Mouse (Mus musculus) activated CD4-positive, CD25-positive, alpha-beta regulatory T cell, adult 4 months (primary cell): ENCODE data around the gene Celf1. TPM values are rescaled to one million over a fixed set of nuclear protein-coding genes. Genes with fewer than 3 reads are reported as not detected.

Experiments
- ATAC-seq: one replicate; pipeline ENCODE4 v1.8.0; 2017
- polyA plus RNA-seq, 2 experiments: library from polyadenylated mRNA; unstranded; fragments of 100-300 nt; shearing (Covaris generic); gene quantifications; one replicate each; pipeline ENCODE4 v1.2.1; 2017

The Celf1 gene
- polyA plus RNA-seq, 2 experiments from 2014 or later = 44.5 to 53.3 TPM

DNA sequence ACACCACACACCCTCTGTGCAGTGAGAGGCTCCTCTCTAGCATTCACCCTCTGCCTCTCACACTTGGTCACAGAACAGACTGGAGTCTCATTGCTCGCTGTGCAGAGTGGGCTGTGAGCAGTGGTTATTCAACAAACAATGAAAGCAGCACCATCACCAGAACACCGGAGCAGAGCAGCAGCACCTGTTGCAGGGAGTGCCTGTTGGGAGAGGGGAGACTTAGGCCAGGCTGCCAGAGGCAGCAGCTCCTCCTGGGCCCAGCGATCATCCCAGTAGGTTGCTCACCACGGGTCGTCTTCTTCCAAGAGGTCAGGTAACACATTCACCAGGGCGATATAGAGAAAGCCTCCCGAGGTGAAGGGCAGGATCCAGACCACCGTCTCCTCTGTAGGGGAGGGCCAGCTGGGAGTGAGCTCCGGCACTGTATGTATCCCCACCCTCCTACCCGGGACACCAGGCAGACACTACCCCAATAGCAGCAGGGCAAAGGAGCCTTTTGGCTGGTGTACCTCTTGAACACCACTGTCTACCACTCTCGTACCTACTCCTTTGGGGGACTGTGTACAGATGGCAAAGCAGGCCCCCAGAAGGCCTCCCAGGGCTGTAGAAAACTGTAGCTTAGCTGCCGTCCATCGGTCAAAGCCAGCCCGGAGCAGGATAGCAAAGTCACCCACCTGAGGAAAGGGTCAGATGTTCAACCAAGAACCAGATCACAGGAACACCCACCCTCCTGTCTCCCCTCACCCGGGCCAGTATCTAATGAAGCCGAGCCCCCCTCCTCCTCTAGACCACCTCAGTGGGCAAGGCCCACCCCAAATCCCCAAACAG lies 122.8 kb downstream of the Celf1 start:
- no peak for ATAC-seq

- no peak for ATAC-seq
Observed at GRCm38 (mm10) chr2:91064211-91064610, 124.0 kb downstream of the Celf1 start.

GRCm38 (mm10) chr2:91065544-91065943 lies 125.4 kb downstream of the Celf1 start:
- no peak for ATAC-seq

GRCm38 (mm10) chr2:91066455-91066854 lies 126.3 kb downstream of the Celf1 start:
- no peak for ATAC-seq

DNA sequence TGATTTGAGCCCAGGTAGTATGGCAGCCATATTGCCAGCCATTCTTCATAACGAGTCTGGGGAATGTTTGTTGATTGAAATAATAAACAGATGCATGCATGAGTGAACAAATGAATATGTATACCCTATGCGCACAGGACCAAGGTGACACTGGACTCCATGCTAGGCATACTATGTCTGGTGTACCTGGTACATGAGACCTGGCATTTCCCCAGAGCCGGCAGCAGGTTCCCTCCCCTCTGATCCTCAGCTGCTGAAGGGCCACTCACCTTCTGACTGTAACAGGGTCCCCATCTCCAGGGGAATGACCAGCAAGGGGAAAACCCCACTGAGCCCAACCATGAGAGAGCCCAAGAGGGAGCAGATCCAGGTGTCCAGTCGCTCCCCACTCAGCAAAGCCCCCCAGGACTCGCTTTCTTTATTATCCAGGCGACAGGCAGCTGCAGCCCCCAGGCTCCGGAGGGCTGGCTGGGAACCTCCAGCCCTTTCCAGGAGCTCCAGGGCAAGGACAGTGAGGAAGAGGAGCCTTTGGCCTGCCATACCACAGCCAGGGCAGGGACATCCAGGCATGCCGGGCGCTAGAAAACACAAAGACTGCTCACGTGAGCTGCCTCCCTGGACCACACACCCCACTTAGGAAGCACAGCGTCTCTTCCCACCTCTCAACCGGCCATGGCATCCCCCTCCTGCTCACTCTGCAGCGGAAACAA lies 128.1 kb downstream of the Celf1 start:
- ATAC-seq = no peak

- ATAC-seq = no peak
Observed at GRCm38 (mm10) chr2:91068872-91069165, 128.6 kb downstream of the Celf1 start.

Other genes with a start within 250 kb of the Celf1 start
- 100 to 1,000 TPM in 1 of 2 experiments, 10 to 100 TPM in 1; 84.7 to 121 TPM for gene Fnbp4, start 195.0 kb upstream of the Celf1 start, polyA plus RNA-seq
- not detected for gene Agbl2, start 157.7 kb upstream of the Celf1 start, polyA plus RNA-seq
- gene Mtch2, start 93.2 kb upstream of the Celf1 start, polyA plus RNA-seq = 100 to 1,000 TPM; 116 to 122 TPM
- 1 to 10 TPM in 1 of 2 experiments, under 1 TPM in 1; 0.89 to 1.5 TPM for gene C1qtnf4, start 54.5 kb upstream of the Celf1 start, polyA plus RNA-seq
- 10 to 100 TPM; 34.3 to 37.8 TPM for gene Kbtbd4, start 35.6 kb upstream of the Celf1 start, polyA plus RNA-seq
- gene Ndufs3, start 35.6 kb upstream of the Celf1 start, polyA plus RNA-seq = 100 to 1,000 TPM; 119 to 121 TPM
- gene Rapsn, start 95.2 kb downstream of the Celf1 start, polyA plus RNA-seq = 1 to 10 TPM; 5.3 to 5.6 TPM
- 100 to 1,000 TPM; 196 to 209 TPM for gene Psmc3, start 113.6 kb downstream of the Celf1 start, polyA plus RNA-seq
- gene Slc39a13, start 130.0 kb downstream of the Celf1 start, polyA plus RNA-seq = 10 to 100 TPM; 15.6 to 21.8 TPM
- gene Spi1, start 142.0 kb downstream of the Celf1 start, polyA plus RNA-seq = not detected
- not detected for gene Mybpc3, start 177.8 kb downstream of the Celf1 start, polyA plus RNA-seq
- 10 to 100 TPM; 55.5 to 64.8 TPM for gene Madd, start 243.5 kb downstream of the Celf1 start, polyA plus RNA-seq